Mouse (Mus musculus) hindbrain, embryonic 11.5 days (tissue): ENCODE data around the gene Arhgap23. TPM values are rescaled to one million over a fixed set of nuclear protein-coding genes. Genes with fewer than 3 reads are reported as not detected.

Experiments
- ATAC-seq: fragments of 200-750 bp; cut with Nextera tagmentation; 2 replicates; pipeline ENCODE4 v1.8.0; 2017; ENCODE audit warnings: mild to moderate bottlenecking, moderate TSS enrichment, moderate library complexity; ENCODE audit not compliant: low FRiP score
- DNase-seq: peaks from one replicate; pipeline ENCODE4 v3.0.0-alpha.2; 2015; ENCODE audit warnings: low spot score
- H3K27ac ChIP-seq: fragments of 300-500 bp; sonication (generic); 2 replicates; pipeline ENCODE4 v1.5.1; 2014; ENCODE audit warnings: mild to moderate bottlenecking, low read depth, low read length
- H3K27me3 ChIP-seq: fragments of 300-500 bp; sonication (generic); 2 replicates; pipeline ENCODE4 v1.6.1; 2014; ENCODE audit warnings: mild to moderate bottlenecking, low read length, moderate library complexity, mixed read lengths; ENCODE audit not compliant: control insufficient read depth, insufficient read depth
- H3K36me3 ChIP-seq: fragments of 300-500 bp; sonication (generic); 2 replicates; pipeline ENCODE4 v1.6.1; 2014; ENCODE audit warnings: mild to moderate bottlenecking, low read length, moderate library complexity, mixed read lengths; ENCODE audit not compliant: control insufficient read depth, insufficient read depth
- H3K4me1 ChIP-seq: fragments of 300-500 bp; sonication (generic); replicated peaks from 2 replicates; pipeline ENCODE4 v1.6.1; 2014; ENCODE audit warnings: low read length, mixed read lengths; ENCODE audit not compliant: control insufficient read depth, insufficient read depth
- H3K4me2 ChIP-seq: fragments of 300-500 bp; sonication (generic); replicated peaks from 2 replicates; pipeline ENCODE4 v1.6.1; 2014; ENCODE audit warnings: mild to moderate bottlenecking, low read depth, low read length
- H3K4me3 ChIP-seq: fragments of 300-500 bp; sonication (generic); 2 replicates; pipeline ENCODE4 v1.5.1; 2014; ENCODE audit warnings: low read depth, low read length
- H3K9ac ChIP-seq: fragments of 300-500 bp; sonication (generic); 2 replicates; pipeline ENCODE4 v1.6.1; 2014; ENCODE audit warnings: low read depth, low read length
- H3K9me3 ChIP-seq: fragments of 300-500 bp; sonication (generic); 2 replicates; pipeline ENCODE4 v1.6.1; 2016; ENCODE audit warnings: low read length; ENCODE audit not compliant: control insufficient read depth
- WGBS: fragments of 180-500 bp; shearing (Covaris S2); extraction: QIAGEN DNeasy Blood & Tissue Kit; methylation state at CpG from one replicate; pipeline ENCODE4 v1.1.7; 2014; 5-methylcytosine and 5-hydroxymethylcytosine counted together
- polyA plus RNA-seq: library from polyadenylated mRNA; unstranded; fragments of >200 nt; fragmentation: Nextera tagmentation; extraction: Ambion mirVana; gene quantifications from 2 replicates; pipeline ENCODE4 v1.2.1, GENCODE M21; 2014

Gene Arhgap23
- polyA plus RNA-seq, 1 experiment from 2014 or later = 3.5 TPM

DNA sequence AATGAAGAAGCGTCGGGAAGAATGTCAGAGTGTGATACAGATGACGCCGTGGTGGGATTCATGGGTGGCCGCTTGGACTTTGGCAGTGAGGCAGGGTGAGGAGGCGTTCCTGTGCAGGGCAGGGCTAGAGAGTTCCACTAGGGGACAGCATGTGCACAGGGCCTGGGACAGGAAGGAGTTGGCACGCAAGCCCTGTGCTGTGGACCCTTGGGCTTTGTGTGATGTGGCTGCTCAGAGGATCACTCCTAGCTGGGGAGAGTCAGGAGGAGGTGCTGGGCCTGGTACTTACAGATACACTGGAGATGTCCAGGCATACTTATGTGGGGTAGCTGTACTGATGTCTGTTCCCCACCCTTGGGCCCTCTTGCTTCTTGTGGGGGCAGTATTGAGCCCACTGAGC lies 54.5 kb downstream of the Arhgap23 start:
- Histone ChIP-seq H3K27me3 (no peaks in the 10 kb centered on the region), H3K9me3 (no peaks in the 10 kb centered on the region), H3K27ac (no peak overlapping the region), H3K36me3 (no peaks in the 10 kb centered on the region), H3K4me1 (no peaks in the 10 kb centered on the region), H3K4me3 (no peak overlapping the region), H3K9ac (no peak overlapping the region), H3K4me2 (no peak overlapping the region)
- 85% methylated on average over 7 of the region's 7 CpGs for WGBS
- ATAC-seq (no peak), DNase-seq (no peak)

DNA sequence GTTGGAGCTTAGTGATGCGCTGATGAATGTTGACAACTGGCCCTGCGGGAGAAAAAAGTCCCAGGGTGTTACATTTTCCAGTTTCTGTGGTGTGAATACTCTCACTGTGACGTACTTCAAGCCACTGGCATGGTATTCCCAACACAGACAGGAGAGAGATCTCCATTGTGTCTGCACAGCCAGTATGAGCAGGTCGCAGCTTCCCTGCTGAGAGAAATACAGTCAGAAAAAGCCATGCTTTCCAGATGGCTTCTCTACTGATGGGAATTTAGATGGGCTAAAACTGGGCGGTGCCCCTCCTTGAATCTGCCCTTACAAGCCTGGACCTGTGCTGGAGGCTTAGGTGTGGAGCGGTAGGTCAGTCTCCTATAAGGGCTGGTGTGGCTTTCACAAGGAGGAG lies 55.9 kb downstream of the Arhgap23 start:
- H3K27ac ChIP-seq = no peak overlapping the region
- H3K9me3 ChIP-seq = no peaks in the 10 kb centered on the region
- no peaks in the 10 kb centered on the region for H3K4me1 ChIP-seq
- H3K4me2 ChIP-seq = no peak overlapping the region
- no peaks in the 10 kb centered on the region for H3K27me3 ChIP-seq
- DNase-seq = no peak
- H3K36me3 ChIP-seq = no peaks in the 10 kb centered on the region
- H3K9ac ChIP-seq = no peak overlapping the region
- no peak overlapping the region for H3K4me3 ChIP-seq
- 84% methylated on average over 6 of the region's 6 CpGs for WGBS
- no peak for ATAC-seq

DNA sequence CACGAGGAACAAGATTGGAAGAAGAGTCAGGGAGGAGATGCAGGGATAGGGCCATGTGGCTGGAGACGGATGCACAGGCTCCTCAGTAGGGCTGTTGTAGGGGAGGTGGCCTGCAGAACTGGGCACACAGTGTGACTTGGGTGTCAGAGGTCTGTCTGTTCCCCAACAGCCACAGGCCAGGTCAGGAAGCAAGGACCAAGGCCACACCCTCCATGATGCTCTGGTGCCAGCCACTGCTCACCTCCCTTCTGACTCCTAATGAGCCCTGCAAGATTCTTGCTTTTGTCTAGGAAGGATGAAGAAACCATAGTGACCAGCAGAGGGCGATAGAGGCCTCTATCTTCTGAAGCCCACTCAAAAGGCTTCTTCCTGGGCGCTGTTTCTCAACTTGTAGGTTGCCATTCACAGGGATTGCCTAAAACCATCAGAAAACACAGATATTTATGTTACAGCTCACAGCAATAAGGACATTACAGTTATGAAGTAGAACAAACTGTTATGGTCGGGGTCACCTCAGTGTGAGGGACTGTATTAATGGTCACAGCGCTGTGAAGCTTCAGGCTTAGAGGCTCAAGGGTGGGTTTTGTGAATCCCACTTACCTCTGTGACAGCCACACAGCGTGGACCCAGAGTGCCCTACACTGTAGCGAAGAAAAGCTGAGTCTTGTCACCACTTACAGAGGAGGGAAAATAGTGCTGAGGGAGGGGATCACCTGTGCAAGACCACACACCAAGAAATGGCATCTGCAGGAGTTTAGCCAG lies 61.2 kb downstream of the Arhgap23 start:
- Histone ChIP-seq H3K27ac (no peak overlapping the region), H3K9ac (0 out of 2 replicates have a peak overlapping the region, but pooled peaks have one; percentile 27), H3K4me1 (no peaks in the 10 kb centered on the region), H3K4me3 (no peak overlapping the region), H3K4me2 (no peak overlapping the region), H3K36me3 (no peaks in the 10 kb centered on the region), H3K27me3 (no peaks in the 10 kb centered on the region), H3K9me3 (no peaks in the 10 kb centered on the region)
- WGBS = 66% methylated on average over 8 of the region's 8 CpGs
- 0 out of 2 replicates have a peak, but pooled peaks have one; percentile 47 for ATAC-seq
- peak; percentile 89 for DNase-seq

DNA sequence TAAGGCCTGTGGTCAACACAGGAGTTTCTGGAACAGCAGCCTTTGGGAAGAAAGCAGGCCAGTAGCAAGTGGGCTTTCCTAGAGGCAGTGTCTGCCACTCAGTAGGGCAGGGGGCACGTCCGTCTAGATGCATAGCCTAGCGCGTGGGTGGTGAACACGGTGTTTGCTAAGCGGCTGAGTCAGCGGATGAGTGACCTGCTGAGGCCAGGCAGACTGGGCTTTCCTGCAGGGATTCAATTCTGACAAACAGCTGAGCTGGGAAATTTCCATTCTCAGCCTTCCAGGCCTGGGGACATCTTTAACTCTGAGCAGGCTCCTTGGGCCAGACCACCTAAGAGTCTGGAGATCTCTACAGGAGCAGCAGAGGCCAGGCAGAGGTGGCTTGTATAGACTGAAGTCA lies 62.1 kb downstream of the Arhgap23 start:
- no peak overlapping the region for H3K4me2 ChIP-seq
- no peaks in the 10 kb centered on the region for H3K27me3 ChIP-seq

DNA sequence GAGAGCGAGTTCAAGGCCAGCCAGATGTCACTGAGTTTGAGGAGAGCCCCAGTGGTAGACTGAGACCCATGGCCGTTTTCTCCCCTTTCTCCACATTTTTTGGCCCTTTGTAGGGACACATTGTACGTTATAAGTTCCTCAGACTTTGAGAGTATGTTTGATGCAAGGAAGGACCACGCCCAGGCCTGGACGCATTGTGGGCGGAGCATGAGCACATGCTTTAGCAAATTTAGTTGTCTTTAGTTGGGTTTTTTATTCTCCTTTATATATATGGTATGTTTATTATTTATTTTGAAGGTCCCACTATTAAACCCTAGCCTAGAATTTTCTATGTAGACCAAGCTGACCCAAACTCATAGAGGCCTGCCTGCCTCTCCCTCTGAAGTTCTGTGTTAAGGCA lies 63.0 kb downstream of the Arhgap23 start:
- no peak for ATAC-seq
- Histone ChIP-seq H3K4me3 (no peak overlapping the region), H3K36me3 (no peaks in the 10 kb centered on the region), H3K9me3 (no peaks in the 10 kb centered on the region), H3K4me1 (no peaks in the 10 kb centered on the region), H3K4me2 (no peak overlapping the region), H3K27me3 (no peaks in the 10 kb centered on the region), H3K27ac (no peak overlapping the region), H3K9ac (no peak overlapping the region)
- no peak for DNase-seq
- 91% methylated on average over 6 of the region's 6 CpGs for whole genome bisulfite sequencing

More for the DNA sequence above, 62.1 kb downstream of the Arhgap23 start:
- no peak overlapping the region for H3K9ac ChIP-seq
- H3K9me3 ChIP-seq = no peaks in the 10 kb centered on the region
- H3K27ac ChIP-seq = no peak overlapping the region
- H3K4me1 ChIP-seq = no peaks in the 10 kb centered on the region
- no peak overlapping the region for H3K4me3 ChIP-seq
- DNase-seq (no peak), ATAC-seq (no peak)
- H3K36me3 ChIP-seq = no peaks in the 10 kb centered on the region
- 63% methylated on average over 7 of the region's 7 CpGs for WGBS

DNA sequence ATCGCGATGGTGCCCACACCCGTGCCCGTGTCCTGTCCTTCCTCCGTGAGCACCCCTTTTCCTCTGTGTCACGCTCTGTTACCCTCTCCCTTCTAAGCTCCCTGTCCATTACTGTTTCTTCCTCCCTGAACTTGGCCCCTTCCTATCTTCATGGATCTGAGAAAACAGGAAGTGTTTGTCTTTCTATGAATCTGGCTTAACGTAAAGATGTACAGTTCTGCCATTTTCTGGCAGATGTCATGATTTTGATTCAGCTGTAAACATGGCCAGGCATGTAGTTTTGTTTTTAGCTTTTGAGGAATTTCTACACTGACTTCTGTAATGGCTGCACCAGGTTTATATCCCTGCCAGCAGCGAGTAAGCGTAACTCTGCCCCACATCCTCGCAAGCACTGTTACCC lies 63.8 kb downstream of the Arhgap23 start:
- ATAC-seq = no peak
- Histone ChIP-seq H3K27ac (no peak overlapping the region), H3K9ac (no peak overlapping the region), H3K27me3 (no peaks in the 10 kb centered on the region), H3K9me3 (no peaks in the 10 kb centered on the region), H3K4me3 (no peak overlapping the region), H3K36me3 (no peaks in the 10 kb centered on the region), H3K4me2 (no peak overlapping the region), H3K4me1 (no peaks in the 10 kb centered on the region)
- no peak for DNase-seq
- whole genome bisulfite sequencing = 91% methylated on average over 10 of the region's 10 CpGs

DNA sequence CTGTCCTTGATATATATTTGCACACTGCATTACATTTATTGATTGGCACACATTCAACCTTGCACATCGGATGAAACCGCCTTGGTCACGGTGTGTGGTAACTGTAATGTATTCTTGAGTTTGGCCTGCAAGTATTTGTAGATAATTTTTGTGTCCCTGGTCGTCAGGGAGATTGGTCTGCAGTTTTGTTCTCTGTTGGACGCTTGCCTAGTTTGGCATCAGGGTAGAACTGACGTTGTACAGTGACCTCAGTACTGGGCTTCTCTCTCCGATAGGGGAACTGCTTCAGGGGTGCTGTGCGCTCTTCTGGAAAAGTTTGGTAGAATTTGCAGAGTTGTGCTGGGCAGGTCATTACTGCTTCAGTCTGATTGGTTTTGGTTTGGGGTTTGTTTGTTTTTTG lies 64.5 kb downstream of the Arhgap23 start:
- no peak overlapping the region for H3K9ac ChIP-seq
- 90% methylated on average over 8 of the region's 8 CpGs for WGBS
- H3K27ac ChIP-seq = no peak overlapping the region
- no peaks in the 10 kb centered on the region for H3K4me1 ChIP-seq
- no peaks in the 10 kb centered on the region for H3K9me3 ChIP-seq
- H3K4me3 ChIP-seq = no peak overlapping the region
- no peak for DNase-seq
- no peak overlapping the region for H3K4me2 ChIP-seq
- ATAC-seq = no peak
- no peaks in the 10 kb centered on the region for H3K27me3 ChIP-seq
- no peaks in the 10 kb centered on the region for H3K36me3 ChIP-seq

DNA sequence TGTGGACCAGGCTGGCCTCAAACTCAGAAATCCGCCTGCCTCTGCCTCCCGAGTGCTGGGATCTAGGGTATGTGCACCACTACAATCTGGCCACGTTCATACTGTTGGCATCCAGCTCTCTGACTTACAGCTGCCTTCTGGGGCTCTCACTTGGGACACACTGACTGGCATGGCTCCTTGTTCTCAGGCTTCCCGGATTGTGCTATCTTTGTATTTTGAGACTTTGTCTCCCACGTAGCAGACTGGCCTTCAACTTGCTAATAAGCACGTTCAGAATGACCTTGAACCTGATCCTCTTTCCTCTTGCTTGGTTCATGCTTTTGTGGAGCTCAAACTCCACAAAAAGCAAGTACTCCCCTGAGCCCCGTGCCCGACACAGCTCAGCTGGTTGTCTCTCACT lies 70.3 kb downstream of the Arhgap23 start:
- ATAC-seq (no peak), DNase-seq (no peak)
- H3K4me2 ChIP-seq = no peak overlapping the region
- H3K27me3 ChIP-seq = no peaks in the 10 kb centered on the region
- no peaks in the 10 kb centered on the region for H3K36me3 ChIP-seq
- H3K4me1 ChIP-seq = no peaks in the 10 kb centered on the region
- H3K9me3 ChIP-seq = no peaks in the 10 kb centered on the region
- WGBS = 86% methylated on average over 8 of the region's 8 CpGs
- H3K27ac ChIP-seq = no peak overlapping the region
- no peak overlapping the region for H3K4me3 ChIP-seq
- H3K9ac ChIP-seq = no peak overlapping the region

DNA sequence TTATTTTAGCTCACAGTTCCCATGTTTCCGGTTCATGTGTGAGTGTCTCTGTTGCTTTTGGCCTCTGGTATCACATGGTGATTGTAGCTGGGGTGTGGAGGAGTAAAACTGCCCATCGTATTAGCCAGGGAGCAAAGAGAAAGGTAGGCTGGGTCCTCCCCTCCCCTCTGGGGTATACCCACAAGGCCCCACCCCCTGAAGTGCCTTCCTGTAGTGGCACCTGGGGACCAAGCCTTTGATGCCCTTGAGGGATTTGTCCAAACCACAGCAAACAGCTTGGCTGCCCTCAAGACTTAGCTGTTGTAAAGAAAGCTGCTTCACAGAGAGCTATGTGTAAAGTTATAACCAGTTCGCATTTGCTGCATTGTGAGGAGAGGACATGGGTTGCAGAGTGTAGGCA lies 72.3 kb downstream of the Arhgap23 start:
- H3K27me3 ChIP-seq = no peaks in the 10 kb centered on the region
- H3K9ac ChIP-seq = no peak overlapping the region
- H3K4me1 ChIP-seq = no peaks in the 10 kb centered on the region
- 73% methylated on average over 3 of the region's 3 CpGs for WGBS
- H3K4me2 ChIP-seq = no peak overlapping the region
- no peaks in the 10 kb centered on the region for H3K36me3 ChIP-seq
- no peaks in the 10 kb centered on the region for H3K9me3 ChIP-seq
- H3K27ac ChIP-seq = no peak overlapping the region
- no peak overlapping the region for H3K4me3 ChIP-seq
- DNase-seq (no peak), ATAC-seq (no peak)
